Mouse (Mus musculus) embryo, embryonic 11 days (tissue): ENCODE measurements around the gene Defb20.
"Not testable (repeated sequence)": the region's sequence is repeated elsewhere in the genome, so short reads cannot be mapped to it uniquely, and the experiment has no call there.

Source experiments
- DNase-seq: peaks from one replicate; pipeline ENCODE4 v3.0.0-alpha.2; 2015

Gene Defb20

DNA sequence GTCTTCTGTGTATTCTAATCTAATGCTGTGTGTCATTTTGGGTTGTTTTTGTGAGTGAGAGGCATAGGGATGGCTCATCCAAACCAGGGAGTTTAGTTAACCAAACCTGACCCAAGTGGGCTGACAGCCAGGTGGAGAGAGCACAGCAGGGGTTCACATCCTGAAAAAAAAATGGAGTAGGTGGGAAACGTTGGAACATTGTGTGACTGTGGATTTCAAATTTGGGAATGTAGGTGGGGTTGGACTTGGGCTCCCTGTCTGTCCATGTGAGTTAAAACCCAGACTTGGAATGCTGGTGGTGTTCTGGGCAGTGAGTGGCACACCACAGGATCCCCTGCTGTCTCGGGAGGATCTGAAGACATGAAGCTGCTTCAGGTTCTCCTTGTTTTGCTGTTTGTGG, at the start of gene Defb20:
Gene Defb20, plus strand, starts transcription at position 301 of the 400 bp plus-strand sequence.
- DNase-seq: no peak

DNA sequence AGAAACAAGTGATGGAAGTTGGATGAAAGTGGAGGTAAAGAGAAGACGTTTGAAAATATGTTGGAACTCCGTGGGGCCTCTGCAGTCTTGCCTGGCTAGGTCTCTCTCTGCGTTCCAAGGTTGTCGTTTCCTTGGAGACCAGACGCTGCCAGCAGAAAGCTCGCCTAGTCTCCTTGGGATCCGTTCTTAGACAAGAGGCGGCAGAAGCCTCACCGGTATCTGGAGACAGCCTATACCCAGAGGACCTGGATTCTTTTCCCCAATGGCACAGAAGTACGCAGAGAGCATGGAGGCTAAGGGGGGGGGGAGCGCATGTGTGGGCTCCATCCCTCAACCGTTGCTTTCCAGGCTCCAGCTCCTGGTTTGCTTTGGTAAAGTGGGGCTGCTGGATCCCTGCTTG, 49.4 kb upstream of the Defb20 start:
- peak; percentile 56 for DNase-seq

DNA sequence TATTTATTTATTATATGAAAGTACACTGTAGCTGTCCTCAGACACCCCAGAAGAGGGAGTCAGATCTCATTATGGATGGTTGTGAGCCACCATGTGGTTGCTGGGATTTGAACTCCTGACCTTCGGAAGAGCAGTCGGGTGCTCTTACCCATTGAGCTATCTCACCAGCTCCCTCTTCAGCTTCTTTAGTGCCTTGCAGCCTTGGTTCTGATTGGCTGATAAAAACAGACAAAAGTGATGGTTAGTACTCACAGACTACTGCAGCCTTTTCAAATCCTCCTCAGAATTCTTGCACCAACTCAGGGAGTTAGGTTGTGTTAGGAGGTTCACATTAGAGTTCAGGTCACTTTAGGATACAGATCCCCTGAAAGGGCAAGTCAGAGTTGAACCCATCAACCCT, 48.4 kb upstream of the Defb20 start:
- not testable (repeated sequence) for DNase-seq

DNA sequence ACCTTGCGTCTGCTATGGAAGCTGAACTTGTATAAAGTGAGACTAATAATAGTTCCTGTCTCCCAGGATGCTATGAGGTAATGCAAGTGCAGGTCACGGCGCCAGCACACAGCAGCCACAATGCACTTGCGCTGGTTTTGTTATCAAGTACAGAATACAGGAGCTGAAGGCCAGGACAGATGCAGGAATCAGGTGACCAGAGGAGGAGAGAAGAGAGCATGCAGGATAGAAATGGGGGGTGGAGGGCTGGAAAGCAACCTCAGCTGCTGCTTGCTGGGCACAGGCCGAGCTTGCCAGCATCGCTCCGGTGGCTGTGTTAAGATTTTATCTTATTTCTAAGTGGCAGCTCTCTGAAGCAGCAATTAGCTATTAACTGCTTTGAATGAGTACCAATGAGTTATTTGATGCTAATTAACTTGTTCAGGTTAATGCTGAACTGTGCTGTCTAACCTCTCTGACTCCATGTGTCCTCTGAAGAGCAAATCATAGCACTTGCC, 40.4 kb upstream of the Defb20 start:
- DNase-seq: no peak

DNA sequence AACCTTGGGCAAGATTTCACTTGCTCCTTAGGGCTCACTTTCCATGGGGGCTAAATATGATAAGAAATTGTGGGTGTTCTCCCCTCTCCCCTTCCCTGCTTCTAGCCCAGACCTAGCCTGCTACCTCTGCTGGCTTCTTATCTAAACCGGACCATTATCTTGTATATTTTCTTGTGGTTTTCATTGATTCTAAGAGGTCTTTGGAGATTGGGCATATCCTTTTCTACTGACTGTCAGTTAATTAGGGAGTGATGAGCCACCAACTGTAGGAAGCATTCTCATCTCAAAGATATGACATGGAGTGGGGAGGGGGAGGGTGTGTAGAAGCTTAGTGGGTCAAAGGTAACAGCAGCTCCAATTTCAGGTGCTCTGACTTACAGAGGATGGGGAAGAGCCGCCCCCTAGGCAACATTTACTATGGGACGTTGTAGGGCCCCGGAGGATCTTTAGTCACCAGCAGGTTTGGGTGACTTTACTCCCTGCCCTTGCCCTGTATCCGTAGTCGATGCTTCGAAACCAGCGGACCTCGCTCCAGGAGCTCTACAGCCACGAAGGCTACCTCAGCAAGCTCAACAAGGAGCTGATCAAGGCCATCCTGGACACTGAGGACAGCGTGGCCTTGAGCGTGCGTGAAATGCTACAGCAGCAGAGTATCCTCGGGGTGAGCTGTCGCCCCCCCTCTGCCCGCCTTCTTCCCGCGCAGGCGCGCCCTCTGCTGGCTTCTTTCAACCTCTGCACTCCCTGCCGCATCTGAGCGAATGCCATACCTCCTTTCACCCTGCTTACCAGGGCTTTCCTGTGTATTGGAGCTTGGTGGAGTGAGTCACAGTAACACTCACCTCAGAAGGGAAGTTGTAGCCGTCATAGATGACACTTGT, 39.6 kb upstream of the Defb20 start:
- peak; percentile 88 for DNase-seq

DNA sequence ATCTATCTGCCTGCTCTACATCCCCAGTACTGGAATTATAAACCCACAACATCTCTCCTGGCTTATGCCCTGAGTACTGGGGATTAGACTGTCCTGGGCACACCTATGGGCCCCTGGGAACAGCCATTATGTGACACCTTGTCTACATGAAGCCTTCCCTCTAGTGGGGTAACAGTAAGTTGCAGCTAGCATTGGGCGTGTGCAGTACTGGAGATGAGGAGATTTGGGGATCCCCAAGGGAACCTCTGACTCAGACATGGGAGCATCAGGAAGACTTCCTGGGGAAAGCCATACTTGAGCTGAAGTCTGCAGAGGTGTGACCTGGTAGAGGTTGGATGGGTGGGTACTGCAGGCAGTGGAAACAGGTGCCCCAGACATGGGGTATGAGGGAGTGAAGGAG, 37.9 kb upstream of the Defb20 start:
- DNase-seq: no peak

DNA sequence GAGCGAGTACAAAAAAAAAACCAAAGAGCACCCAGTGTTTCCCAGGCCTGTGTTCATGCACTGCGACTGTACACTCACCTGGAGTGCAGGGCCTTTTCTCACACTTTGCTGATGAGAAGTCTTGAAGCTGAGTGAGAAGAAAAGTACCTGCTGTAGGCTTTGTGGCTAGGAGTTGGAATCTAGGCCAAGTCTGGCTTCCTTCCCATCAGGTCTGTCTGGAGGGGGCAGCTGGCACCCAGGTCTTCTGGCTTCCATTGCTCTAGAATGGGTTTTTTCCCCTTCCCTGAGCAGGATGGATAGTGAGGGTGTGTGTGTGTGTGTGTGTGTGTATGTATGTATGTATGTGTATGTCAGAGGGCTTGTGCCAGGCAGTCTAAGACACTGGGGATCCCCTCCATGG, 37.0 kb upstream of the Defb20 start:
- no peak for DNase-seq

DNA sequence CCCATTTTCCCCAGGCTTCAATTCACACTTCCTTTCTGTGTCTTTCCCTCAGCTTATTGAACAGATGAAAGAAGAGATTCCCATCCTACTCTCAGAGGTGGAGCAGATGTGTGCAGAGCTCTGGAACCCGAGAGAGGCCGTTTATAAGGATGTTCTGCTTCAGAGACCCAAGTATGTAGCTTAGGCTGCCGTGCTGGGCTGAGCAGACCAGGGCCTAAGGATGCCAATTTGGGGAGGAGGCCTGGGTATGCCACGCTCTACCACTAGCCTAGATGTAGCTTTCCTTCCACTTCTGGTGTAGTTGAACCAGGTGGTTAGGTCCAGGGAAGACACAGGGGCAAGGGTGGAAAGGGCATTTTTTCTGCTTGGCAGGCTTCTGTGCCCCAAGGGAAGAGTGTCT, 34.5 kb upstream of the Defb20 start:
- DNase-seq: no peak

DNA sequence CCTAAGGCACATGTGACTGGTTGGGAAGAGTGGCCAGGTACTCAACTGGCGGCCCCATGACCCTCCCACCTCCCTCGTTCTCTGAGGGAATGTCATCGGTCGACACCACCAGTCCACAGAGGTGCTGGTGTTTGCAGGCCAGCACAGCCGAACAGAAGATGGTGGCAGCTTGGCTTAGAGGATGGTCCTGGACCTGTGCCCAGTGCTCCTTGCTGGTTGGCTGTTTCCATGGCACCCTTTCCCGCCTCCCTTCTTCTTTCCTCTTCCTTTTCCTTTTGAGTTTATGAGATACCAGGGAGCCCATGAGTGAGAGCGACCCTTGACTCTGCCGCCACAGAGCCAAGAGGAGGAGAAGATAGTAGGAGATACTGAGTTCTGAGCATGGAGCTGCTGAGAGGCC, 33.6 kb upstream of the Defb20 start:
- no peak for DNase-seq

DNA sequence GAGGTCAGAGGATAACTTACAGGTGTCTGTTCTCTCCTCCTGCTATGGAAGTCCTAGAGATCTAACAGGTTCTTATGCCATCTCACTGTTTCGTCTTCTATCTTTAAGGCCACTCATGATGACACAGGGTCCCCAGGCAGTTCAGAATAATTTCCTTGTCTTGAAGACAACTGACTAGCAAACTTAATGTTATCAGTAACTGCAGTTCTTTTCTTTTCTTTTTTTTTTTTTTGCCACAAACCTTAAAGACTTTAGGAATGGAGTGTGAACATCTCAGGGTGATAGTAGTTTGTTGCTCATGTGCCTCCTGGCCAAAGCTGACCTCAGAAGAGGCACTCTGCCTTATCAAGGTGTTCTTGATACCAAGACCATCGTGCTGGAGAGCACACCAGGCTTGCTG, 30.2 kb upstream of the Defb20 start:
- DNase-seq: no peak

DNA sequence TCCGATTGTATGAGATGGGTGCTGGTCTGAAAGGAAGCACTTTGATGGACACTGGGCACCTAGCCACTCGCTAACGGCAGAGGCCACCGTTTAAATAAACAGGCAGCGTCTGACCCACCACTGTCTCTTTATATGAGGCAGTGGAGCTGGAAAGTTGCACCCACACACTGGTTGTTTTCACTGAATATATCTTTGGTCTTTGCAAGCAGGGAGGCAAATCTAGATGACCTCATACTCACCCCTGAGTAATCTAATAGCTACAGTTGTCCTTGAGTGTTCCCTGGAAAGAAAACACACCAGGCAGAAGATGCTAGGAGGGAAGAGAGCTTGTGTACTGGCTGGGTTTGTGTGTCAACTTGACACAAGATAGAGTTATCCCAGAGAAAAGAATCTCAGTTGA, 29.4 kb upstream of the Defb20 start:
- DNase-seq: no peak

DNA sequence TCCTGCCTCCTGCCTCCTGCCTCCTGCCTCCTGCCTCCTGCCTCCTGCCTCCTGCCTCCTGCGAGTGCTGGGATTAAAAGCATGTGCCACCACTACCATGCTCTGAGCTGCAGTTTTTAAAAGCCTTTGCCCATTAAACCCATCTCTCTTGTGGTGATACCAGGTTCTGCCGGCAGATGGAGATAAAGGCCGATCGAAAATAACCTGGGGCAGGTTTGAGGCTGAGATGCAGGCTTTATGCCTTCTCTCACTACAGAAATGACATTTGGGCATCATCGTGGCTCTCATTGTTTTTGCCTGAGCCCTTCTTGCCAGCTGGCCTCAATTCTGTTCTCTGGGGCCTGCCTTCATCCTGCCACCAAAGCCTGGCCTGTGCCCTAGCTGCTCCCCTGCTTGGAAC, 26.6 kb upstream of the Defb20 start:
- DNase-seq: peak; percentile 65

DNA sequence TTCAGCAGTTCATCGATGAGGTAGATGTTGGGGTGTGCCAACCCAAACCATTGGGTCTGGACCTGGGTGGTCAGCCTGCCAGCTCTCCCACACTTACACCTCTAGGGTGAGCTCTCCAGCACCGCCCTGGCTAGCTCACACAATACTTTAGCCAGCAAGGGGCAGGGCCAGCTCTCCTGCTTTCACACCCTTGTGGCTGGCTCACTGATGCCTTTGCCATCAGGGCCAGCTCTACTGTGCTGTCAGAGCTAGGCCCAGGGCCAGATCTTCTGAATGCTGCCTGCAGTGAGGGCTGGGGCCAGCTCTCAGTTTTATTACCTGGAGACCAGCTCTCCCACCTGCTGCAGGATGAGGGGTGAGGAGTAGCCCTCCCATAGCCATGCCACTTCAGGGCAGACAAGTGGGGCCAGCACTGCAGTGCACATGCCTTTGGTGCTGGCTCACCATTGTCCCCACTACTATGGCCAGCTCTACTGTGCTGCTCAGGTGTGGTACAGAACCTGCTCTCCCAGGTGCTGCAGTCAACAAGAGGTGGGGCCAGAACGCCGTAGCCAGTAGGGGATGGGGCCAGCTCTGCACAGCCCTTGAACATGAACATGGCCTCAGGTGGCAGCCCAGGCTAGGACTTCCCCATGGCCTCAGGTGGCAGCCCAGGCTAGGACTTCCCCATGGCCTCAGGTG, 24.6 kb upstream of the Defb20 start:
- DNase-seq: no peak

DNA sequence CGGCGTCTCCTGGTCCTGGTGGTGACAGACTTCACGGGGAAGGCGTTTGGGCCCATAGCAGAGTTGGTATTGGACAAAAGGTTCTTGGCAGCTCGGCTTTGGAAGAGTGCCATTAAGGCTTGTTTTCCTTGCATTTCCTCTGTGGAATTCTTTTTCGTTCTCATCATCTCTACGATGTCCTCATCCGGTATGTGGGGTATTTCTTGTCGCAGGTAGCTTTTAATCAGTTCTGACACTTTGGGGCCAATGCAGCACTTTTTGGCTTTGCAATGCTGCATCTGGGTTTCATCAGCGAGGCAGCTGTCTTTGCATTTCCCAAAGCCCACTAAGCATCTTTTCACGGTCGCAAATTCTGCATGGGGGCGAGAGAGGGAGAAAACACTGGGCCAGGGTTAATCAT, 17.6 kb upstream of the Defb20 start:
- DNase-seq: no peak

DNA sequence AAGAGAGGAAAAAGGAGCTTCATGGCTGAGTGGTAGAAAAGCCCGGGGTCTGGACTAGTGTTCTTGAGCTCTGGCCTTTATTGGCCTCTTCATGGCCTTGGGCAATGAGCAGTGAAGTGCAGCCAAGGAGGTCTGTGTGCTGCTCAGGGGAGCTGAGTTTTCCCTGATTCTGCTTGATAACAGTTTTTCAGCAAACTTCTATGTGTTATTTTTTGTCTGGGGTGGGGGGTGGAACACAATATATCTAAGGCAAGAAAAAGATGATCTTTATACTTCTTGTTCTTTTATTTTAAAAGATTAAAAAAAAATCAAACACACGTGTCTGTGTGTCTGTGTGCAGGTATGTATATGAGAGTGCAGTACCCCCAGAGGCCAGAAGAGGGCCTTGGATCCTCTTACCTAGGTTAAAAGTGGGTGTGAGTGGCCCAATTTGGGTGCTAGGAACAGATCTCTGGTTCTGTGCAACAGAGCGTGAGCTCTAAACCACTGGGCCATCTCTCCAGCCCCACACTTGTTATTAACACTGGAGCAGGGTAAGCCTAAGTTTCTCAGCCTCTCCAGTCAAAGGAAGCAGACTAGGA, 12.2 kb upstream of the Defb20 start, which contains the start of gene Defb23:
Gene Defb23, minus strand, starts transcription at position 51 of the 581 bp plus-strand sequence.
- no peak for DNase-seq

DNA sequence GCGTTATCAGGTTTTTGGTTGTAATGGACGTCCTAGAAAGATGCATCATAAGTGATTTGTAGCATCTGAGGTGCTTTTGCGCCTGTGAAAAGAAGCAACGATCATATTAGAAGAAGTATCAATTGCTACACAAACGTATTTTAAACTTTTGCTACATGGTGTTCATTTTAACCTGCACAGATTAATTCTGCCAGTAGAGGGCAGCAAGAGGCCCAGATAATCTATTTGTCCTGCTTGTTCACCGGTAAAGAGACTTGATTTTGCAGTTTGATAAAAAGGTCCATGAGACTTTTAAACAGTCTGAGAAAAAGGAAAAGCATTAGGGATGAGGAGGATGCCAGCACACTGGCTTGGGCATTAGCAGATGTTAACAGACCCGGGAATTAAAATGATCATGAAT, 5.9 kb upstream of the Defb20 start:
- peak; percentile 58 for DNase-seq

DNA sequence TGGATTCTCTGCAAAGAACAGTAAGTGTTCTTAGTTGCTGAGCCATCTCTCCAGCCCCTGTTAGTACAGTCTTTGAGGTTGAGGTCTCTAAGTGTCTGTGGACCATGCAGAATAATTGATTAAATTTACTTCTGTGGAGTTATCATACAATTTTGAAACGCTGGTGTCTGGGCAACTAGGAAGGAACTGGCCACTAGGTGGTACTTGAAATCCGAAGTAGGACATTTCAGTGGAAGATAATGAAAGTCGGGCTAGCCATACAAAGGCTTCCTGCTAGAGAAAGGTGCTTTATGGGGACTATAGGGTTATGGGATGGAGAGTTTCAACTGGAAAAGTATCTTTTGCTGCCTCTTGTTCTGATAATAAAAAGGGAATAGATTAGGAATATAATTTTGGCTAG, 4.4 kb upstream of the Defb20 start:
- no peak for DNase-seq

DNA sequence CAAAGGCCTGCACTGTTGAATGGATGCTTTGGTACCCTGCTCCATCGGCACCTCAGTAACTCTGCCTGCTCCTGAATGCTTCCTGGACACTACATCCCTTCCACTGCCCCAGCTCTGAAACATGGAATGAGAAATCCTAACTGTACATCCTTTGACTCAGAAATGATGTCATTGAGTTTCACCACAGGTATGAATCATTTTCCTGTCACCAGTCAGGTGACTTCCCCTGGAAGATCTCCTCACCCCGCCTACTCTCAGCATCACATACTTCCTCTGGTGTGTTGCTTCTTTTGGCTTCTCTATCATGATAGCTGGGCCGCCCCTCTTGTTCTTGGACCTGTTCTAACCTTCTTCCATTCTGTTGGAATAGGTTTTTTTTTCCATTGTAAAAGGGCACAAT, 4.0 kb downstream of the Defb20 start:
- no peak for DNase-seq

DNA sequence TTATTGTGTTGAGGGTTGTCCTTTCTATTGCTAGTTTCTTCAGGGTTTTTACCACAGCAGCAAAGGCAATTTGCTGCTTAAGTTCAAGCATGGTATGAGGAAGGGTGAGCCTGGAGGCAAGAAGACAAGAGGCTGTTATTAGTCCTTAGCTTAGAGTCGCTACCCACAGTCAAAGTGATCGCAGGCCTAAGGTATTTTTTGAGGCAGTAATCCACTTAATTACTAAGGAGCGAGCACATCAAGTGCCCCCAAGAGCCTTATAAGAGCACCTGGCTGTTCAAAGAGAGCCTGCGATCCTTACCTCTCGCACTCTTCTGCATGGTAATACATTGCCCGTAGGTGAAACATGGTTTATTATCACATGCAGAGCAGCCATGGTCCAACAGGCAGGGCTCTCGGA, 4.9 kb downstream of the Defb20 start:
- no peak for DNase-seq

DNA sequence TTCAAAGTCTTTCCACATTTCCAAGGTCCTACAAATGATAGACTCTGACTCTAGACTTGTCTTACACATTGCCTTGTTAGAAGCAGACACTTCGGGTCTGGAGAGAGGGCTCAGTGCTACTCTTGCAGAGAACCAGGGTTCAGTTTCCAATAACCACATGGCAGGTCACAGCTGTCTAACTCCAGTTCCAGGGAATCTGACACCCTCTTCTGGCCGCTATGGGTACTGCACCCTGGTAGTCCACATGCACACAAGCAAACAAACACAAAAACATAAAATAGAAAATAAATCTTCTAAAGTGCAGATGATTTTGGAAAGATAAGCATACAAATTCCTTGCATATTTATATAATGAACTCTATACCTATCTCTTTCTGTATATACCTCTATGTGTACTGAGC, 10.2 kb downstream of the Defb20 start:
- no peak for DNase-seq

DNA sequence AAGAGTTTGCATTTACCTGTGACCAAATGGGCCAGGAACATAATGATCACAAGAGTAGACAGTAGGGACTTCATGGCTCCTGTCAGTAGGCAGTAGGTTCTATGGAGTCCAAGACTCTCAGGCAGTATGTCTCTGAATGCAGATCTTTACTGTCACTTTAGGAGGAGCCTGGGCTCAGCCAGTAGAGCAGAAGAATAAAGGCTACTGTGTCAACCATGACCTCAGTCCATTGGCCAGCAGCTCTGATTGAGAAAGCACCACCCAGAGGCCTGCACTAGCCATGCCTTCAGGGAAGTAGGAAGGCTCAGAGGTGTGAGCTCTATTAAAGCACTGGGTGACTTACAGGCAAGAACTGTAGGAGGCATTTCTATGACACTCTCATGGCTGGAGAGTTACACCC, 13.2 kb downstream of the Defb20 start, which contains the start of gene Defb22:
Gene Defb22, minus strand, starts transcription at position 101 of the 400 bp plus-strand sequence.
- DNase-seq: no peak

DNA sequence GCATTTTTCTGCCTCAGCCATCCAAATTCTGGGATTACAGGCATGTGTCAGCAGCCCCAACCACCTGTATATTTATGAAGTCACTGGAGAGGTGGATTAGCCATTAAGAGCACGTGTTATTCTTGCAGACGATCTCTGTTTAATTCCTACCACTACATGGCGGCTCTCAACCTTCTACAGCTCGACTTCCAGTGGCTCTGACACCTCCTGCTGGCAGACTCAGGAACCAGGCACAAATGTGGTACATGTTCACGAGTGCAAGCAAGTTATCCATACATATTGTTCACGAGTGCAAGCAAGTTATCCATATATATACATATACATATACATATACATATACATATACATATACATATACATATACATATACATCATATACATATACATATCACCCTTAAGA, 16.3 kb downstream of the Defb20 start:
- DNase-seq: no peak

DNA sequence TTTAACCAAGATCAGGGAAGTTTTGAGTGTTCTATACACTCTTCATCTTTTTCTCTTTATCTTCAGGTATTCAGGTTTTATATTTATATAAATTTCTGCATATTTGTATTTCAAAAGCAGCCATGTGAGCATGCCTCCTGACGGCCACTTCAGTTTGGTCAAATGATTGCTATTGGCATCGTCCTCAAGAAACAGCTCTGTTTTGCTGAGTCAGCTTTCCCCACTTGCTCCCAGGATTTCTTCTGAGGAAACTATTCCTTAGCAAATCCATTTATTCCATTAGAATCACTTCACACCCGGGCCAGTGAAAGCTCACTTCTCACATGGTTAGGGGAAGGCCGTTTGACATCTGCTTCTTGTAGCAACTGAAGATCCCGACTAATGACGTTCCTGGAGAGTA, 21.2 kb downstream of the Defb20 start:
- no peak for DNase-seq
